Mouse (Mus musculus) layer of hippocampus, adult 11-12 months (tissue): ENCODE data around the gene Cflar.
A peak's percentile ranks its signal among the peaks of the same experiment; 100 is the strongest.
"Not testable (repeated sequence)": the region's sequence is repeated elsewhere in the genome, so short reads cannot be mapped to it uniquely, and the experiment has no call there.

Experiments used
- DNase-seq: peaks from one replicate; pipeline ENCODE4 v3.0.0; 2022; ENCODE audit warnings: low spot score

Cflar gene

GRCm38 (mm10) chr1:58727747-58728589 is 16.7 kb downstream of the Cflar start:
- no peak for DNase-seq

DNA sequence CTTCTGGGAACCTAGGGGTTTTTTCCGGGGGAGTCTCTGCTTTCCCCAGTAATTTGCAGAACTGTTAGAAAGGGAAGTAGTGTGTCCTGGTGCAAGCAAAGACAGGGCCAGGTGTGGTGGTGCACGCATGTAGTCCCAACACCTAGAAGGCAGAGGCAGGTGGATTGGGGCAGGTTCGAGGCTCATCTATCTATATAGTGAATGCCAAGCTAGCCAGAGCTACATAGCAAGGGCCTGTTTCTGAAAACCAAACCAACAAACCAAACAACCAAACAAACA is 17.2 kb downstream of the Cflar start:
- DNase-seq = no peak

DNA sequence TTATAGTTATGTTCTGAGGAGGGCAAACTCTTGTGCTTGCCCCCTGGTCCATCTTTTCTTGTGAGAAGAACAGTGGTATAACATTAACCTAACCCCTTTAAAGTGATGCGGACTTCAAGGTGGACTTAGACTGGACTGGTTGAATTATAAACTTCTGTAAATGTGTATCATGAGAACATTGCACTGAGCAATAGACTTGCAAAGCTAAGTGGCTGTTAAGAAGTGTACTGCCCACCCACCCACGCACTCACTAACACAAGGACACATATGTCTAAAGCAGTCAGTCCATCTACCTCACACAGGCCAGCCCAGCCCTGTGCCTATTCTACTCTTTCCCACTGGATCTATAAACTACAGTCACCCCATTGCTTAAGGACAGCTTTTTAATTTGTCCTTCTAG is 22.3 kb downstream of the Cflar start:
- no peak for DNase-seq

DNA sequence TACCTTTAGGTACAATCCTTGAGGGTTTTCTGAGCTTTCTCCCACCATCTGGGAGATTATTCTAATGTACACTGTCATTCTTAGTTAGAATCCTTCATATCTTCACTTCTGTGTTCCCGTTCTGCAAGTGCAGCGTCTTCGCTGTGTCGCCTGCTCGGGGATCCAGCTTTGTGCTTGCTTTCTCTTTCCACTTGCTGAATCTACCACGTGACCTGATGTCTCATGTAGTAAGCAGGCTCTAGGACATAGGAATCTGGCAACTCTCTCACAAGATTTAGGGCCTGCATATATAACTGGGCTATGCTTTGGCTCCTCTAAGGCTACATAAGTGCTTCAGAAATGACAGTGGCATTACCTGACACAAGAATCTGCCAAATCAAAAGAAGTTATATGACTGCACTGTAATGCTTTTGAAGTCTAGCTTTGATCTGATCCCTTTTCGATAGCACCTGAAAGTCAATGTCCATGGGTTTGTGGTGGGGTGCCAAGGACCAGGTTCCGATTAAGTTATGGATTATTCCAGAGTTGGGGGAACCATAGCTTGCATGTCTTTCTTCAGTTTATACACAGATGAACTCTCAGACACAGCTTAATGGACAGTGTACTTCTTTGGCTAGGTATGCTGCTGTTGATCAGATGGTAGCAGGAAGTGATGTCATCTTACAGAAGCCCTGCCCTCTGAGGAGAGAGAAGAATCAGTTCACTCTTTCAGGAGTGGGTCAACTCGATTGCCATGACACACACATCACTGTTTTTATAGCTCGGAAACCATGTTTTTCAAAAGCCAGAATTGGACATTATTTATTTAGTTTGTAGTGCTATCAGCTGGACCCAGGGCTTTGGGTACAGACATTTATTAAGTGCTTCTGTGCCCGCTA is 23.0 kb downstream of the Cflar start:
- no peak for DNase-seq

GRCm38 (mm10) chr1:58735962-58736361 is 24.7 kb downstream of the Cflar start:
- DNase-seq = no peak

DNA sequence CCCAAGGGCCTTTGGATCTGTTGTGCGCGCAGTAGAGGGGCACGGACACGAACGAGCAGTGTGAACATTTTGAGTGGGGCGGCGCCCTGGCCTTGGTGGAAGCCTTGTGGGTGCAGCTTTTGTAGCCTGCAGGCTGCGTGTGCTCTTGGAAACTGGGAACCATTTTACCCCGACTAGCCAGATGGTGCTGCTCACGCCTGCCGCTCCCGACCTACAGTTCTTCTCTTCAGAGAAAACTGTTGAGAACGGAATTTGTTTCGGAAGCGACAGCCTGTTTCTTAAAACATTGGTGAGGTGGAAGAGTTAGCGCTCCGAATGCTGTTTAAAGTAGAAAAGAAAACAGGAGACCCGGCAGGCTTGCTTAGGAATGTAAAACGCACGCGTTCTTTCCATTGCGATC is 25.7 kb downstream of the Cflar start:
- DNase-seq = peak; percentile 70

DNA sequence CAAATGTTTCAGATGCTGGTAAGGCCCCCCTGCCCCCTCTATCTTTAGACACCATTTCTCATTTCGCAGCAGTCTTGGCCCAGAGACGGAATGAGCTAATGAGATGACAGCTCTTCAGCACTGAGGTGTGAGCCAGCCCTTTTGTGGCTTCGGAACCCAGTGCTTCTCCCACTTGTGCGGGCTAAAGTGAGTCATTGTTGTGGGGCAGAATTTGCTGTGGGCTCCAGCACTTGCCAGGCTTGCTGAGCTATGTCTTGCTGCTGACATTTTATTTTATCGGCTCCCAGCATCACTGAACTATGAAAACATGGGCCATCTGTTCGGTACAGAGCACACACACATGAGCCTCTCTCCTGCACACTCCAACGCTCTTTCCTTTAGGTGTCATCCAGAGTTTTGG is 28.2 kb downstream of the Cflar start:
- DNase-seq = peak; percentile 78

DNA sequence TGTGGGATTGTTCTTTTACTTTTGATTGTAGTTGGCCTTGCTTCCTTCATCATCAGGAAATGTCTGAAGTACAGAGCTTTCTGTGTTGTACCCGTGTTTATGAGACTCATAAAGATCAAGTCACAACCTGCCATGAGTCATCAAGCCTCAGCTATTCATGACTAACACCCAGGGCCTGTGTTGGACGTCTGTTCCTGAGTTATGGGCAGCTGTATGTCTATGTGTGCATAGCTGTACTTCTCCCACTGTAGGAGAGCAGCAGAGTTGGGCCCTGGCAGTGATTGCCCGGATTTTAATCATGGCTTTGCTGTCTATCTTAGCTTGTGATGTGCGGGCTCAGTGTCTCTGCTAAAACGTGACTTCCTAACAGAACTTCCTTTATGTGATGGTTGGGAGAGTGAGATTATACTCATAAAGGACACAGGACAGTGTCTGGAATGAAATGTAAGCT is 31.3 kb downstream of the Cflar start:
- no peak for DNase-seq

DNA sequence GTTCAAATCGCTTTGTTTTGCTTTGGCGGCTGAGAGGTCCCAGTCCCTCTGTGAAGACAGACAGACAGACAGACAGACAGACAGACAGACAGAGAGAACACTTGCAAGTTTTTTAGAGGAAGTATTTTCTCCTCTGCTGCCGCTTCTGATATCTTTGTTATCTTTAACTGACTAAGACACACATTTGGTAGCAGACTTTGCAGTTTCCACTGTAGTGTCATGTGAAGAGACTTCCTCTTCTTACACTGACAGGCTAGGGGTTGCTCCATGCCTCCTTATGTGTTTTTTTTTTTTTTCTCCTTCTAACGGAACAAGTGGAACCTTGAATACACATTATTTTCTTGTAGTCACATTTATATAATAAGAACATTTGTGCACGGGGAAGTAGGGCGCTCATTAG is 31.9 kb downstream of the Cflar start:
- DNase-seq = no peak

GRCm38 (mm10) chr1:58744645-58745044 is 33.3 kb downstream of the Cflar start:
- DNase-seq = no peak

DNA sequence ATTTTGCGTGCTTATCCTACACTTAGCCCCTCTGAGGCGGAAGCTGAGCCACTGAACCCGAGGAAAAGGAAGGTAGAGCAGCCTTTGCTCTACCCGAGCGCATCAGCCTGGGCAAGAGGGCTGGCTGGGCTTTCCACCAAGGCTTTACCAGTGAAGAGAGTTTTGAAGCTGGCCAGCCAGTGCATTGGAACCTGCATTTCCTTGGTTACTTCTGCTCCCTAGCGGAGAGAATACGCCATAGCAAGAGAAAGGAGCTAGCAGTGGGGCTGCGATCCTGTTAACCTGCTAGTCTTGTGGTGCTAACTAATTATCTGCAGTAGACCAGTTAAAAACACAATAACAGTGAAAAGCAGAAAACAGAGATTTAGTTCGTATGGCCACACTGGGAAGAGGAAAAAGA is 35.6 kb downstream of the Cflar start:
- DNase-seq = peak; percentile 74

DNA sequence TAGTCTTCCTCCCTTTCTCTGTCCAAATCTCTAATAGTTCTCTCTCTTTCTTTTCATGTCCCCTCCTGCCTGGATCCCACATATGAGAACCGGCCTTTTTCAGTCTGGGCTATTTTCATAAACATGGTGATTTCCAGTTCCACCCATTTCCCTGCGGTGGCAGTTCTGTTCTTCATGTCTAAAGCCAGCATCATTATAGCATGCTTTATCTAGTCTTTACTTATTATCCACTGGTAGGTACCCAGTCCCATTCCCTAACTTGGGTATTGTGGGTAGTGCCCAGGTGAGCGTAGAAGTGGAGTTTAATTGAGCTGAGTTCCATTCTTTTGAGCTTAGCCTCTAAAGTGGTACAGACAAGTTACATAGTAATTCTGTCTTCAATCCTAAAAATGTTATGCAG is 48.1 kb downstream of the Cflar start:
- DNase-seq = no peak

DNA sequence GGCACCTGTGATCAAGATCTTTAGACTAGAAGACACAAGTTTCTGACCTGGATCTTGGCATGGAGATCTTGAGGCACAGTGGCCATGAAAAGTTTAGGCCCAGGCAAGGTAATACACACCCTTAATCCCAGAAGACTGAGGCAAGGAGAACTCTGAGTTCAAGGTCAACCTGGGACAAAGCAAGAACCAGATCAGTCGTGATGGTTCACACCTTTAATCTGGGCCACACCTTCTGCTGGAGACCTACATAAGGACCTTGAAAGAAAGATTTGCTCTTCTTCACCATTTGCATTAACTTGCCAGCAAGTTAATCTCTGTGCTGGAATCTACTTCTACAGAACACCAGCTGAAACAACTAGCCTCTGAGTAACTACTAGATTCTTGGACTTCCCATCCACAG is 49.3 kb downstream of the Cflar start:
- DNase-seq = no peak

GRCm38 (mm10) chr1:58761391-58762275 is 50.3 kb downstream of the Cflar start:
- DNase-seq = not testable (repeated sequence)

GRCm38 (mm10) chr1:58762576-58762975 is 51.3 kb downstream of the Cflar start:
- no peak for DNase-seq

DNA sequence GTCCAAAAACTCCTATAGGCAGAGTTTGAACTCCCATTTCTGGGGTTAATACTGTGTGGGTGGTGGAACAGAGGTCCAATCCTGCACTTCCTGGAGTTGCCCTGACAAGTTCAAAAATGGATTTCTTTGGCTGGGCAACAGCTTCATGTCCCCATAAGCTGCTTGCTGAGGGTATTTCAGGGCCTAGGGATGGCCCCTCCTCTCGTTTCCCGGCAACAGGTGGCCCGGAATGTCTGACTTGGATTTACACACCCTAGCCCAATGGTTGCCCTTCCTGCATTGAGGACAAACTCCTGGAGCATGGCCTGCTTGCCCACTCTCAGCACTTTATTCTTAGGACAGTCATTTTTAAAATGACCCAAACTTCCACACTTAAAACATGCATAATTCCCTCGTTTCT is 55.1 kb downstream of the Cflar start:
- DNase-seq = not testable (repeated sequence)

DNA sequence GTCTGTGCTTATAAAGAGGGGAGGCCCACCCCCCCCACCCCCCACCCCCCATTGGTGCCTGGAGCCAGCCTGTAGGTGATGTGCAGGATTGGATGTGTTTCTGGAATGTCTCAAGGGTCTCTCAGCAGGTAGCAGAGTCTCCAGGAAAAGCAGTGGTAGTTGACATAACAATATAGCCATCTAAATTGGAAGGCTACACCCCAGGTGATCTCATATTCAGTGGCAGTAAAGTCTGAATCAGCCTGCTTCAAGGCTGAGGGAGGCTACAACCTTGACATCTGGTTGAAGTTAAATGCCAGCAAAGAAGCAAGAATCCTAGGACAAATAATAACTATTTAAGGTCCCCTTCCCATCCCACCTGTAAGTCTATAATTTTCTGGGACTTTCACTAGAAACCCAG is 57.8 kb downstream of the Cflar start:
- DNase-seq = no peak

GRCm38 (mm10) chr1:58769701-58770100 is 58.4 kb downstream of the Cflar start:
- DNase-seq = no peak

DNA sequence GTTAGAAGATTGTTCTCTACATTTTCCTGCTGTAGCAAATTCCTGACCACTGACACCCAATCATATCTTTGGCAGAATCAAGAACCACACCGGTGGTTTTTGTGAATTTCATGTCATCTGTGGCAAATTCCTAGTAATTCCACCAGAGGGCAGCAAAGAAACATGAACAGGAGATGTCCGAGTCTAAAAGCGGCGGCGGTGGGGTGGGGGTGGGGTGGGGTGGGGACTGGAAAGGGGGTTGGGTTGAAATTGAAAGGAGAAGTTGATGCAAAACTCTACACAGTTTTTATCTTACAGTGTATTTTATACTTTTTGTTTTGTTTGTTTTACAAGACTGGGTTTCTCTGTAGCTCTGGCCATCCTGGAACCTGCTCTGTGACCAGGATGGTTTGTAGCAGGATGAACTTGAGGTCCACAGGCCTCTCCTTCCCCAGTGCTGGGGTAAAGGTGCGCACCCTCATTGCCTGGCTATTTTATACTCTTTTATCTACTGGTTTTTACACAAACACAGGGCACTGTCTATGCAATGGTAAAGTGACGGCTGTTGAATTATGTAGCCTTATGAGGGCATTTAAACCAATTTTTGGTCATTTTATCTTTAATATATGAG is 58.9 kb downstream of the Cflar start:
- DNase-seq = peak; percentile 75

DNA sequence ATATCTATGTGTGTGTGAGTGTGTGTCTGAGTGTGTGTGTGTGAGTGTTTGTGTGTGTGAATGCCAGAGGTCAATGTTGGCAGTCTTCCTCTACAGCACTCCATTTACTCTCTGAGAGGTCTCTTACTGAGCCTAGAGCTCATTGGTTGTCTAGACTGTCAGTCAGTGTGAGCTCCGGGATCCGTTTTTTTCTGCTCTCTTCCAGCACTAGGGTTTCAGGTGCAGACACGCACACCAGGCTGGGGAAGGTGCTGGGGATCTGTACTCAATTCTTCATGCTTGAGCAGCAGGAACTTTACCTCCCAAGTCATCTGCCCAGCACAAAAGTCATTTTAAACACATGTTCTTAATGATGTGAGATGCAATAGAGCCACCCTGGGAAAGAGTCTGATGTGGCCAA is 60.8 kb downstream of the Cflar start:
- no peak for DNase-seq

DNA sequence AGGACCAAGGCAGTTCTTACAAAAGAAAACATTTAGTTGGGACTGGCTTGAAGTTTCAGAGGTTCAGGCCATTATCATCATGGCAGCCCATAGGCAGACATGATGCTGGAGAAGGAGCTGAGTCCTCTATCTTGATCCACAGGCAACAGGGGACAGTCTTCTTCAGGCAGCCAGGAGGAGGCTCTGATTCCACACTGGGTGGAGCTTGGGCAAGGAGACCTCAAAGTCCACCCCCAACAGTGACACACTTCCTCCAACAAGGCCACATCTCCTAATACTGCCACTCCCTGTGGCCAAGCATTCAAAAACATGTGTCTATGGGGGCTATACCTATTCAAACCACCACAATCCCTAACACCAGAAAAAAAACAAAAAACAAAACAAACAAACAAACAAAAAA is 62.0 kb downstream of the Cflar start:
- DNase-seq = no peak

- no peak for DNase-seq
These were observed 62.6 kb downstream of the Cflar start for GRCm38 (mm10) chr1:58773905-58774304.
